Mouse (Mus musculus) forebrain, embryonic 16.5 days (tissue): ENCODE results near the gene Fgf2. TPM values are rescaled to one million over a fixed set of nuclear protein-coding genes. Genes with fewer than 3 reads are reported as not detected.
A peak's percentile ranks its signal among the peaks of the same experiment; 100 is the strongest.

ENCODE experiments used
- ATAC-seq: fragments of 200-750 bp; cut with Nextera tagmentation; 2 replicates; pipeline ENCODE4 v1.8.0; 2017; ENCODE audit warnings: mild to moderate bottlenecking, moderate library complexity
- H3K27ac ChIP-seq: fragments of 300-500 bp; sonication (generic); 2 replicates; pipeline ENCODE4 v1.5.1; 2014; ENCODE audit warnings: low read length, control low read depth
- H3K27me3 ChIP-seq: fragments of 300-500 bp; sonication (generic); replicated peaks from 2 replicates; pipeline ENCODE4 v1.6.1; 2014; ENCODE audit warnings: low read length; ENCODE audit not compliant: control insufficient read depth, insufficient read depth
- H3K36me3 ChIP-seq: fragments of 300-500 bp; sonication (generic); 2 replicates; pipeline ENCODE4 v1.6.1; 2014; ENCODE audit not compliant: control insufficient read depth, insufficient read depth
- H3K4me1 ChIP-seq: fragments of 300-500 bp; sonication (generic); replicated peaks from 2 replicates; pipeline ENCODE4 v1.6.1; 2014; ENCODE audit warnings: low read length; ENCODE audit not compliant: control insufficient read depth, insufficient read depth
- H3K4me2 ChIP-seq: fragments of 300-500 bp; sonication (generic); 2 replicates; pipeline ENCODE4 v1.6.1; 2014; ENCODE audit warnings: mild to moderate bottlenecking, low read length, control low read depth
- H3K4me3 ChIP-seq: fragments of 300-500 bp; sonication (generic); replicated peaks from 2 replicates; pipeline ENCODE4 v1.5.1; 2014; ENCODE audit warnings: mild to moderate bottlenecking, low read length, control low read depth
- H3K9ac ChIP-seq: fragments of 300-500 bp; sonication (generic); replicated peaks from 2 replicates; pipeline ENCODE4 v1.6.1; 2014; ENCODE audit warnings: low read depth, low read length, control low read depth
- H3K9me3 ChIP-seq: fragments of 300-500 bp; sonication (generic); 2 replicates; pipeline ENCODE4 v1.6.1; 2016; ENCODE audit warnings: low read length; ENCODE audit not compliant: control insufficient read depth
- WGBS: fragments of 180-500 bp; shearing (Covaris S2); extraction: QIAGEN DNeasy Blood & Tissue Kit; methylation state at CpG from one replicate; pipeline ENCODE4 v1.1.7; 2014; 5-methylcytosine and 5-hydroxymethylcytosine counted together
- polyA plus RNA-seq: library from polyadenylated mRNA; unstranded; fragments of >200 nt; fragmentation: Nextera tagmentation; extraction: Ambion mirVana; gene quantifications from 2 replicates; pipeline ENCODE4 v1.2.1, GENCODE M21; 2015

The Fgf2 gene
- polyA plus RNA-seq, 1 experiment from 2014 or later = 0.39 TPM

- H3K27ac ChIP-seq = peak within 1 kb of the TSS; percentile 93
Observed at GRCm38 (mm10) chr3:37419458-37419991, 71.4 kb downstream of the Fgf2 start, which contains the start of gene Spata5. Gene Spata5, plus strand, starts transcription at chr3:37419896.

GRCm38 (mm10) chr3:37420072-37420471, 71.9 kb downstream of the Fgf2 start, which contains the start of gene Nudt6:
Gene Nudt6, minus strand, starts transcription at chr3:37420211.
- peak within 1 kb of the TSS; percentile 93 for H3K27ac ChIP-seq
- under 1% methylated on average over 50 of the region's 50 CpGs for WGBS
- H3K27me3 ChIP-seq = no peaks in the 10 kb centered on the region
- no peaks in the 10 kb centered on the region for H3K9me3 ChIP-seq
- peak within 1 kb of the TSS; percentile 73 for H3K4me3 ChIP-seq
- ATAC-seq = peak; percentile 87
- no peaks in the 10 kb centered on the region for H3K36me3 ChIP-seq
- peaks cover 16% of the 10 kb centered on the region for H3K4me1 ChIP-seq
- peak within 1 kb of the TSS; percentile 87 for H3K4me2 ChIP-seq
- peak within 1 kb of the TSS; percentile 81 for H3K9ac ChIP-seq

More at GRCm38 (mm10) chr3:37419458-37419991, 71.4 kb downstream of the Fgf2 start, which contains the start of gene Spata5:
- no peaks in the 10 kb centered on the region for H3K9me3 ChIP-seq
- peak within 1 kb of the TSS; percentile 73 for H3K4me3 ChIP-seq
- no peaks in the 10 kb centered on the region for H3K27me3 ChIP-seq
- peaks cover 16% of the 10 kb centered on the region for H3K4me1 ChIP-seq
- H3K9ac ChIP-seq = peak within 1 kb of the TSS; percentile 81
- ATAC-seq = peak; percentile 94
- 1% methylated on average over 49 of the region's 50 CpGs for WGBS
- H3K36me3 ChIP-seq = no peaks in the 10 kb centered on the region
- peak within 1 kb of the TSS; percentile 87 for H3K4me2 ChIP-seq

- ATAC-seq = no peak
- peak overlapping the region; percentile 55; the same call in 1 of the 2 replicates for H3K27ac ChIP-seq
- no peaks in the 10 kb centered on the region for H3K27me3 ChIP-seq
- H3K9me3 ChIP-seq = no peaks in the 10 kb centered on the region
- H3K36me3 ChIP-seq = 0 out of 2 replicates have a peak, but pooled peaks cover 2% of the 10 kb centered on the region
- H3K4me3 ChIP-seq = peak overlapping the region; percentile 73
- peaks cover 16% of the 10 kb centered on the region for H3K4me1 ChIP-seq
- peak overlapping the region; percentile 78 for H3K4me2 ChIP-seq
- under 1% methylated on average over 24 of the region's 24 CpGs for WGBS
- H3K9ac ChIP-seq = peak overlapping the region; percentile 65
Observed at GRCm38 (mm10) chr3:37420641-37421040, 72.5 kb downstream of the Fgf2 start.

- no peaks in the 10 kb centered on the region for H3K27me3 ChIP-seq
- no peak for ATAC-seq
- 12% methylated on average over 3 of the region's 3 CpGs for WGBS
- H3K4me2 ChIP-seq = peak overlapping the region; percentile 78
- H3K27ac ChIP-seq = no peak overlapping the region
- H3K9ac ChIP-seq = peak overlapping the region; percentile 65
- no peaks in the 10 kb centered on the region for H3K9me3 ChIP-seq
- H3K4me1 ChIP-seq = peaks cover 16% of the 10 kb centered on the region
- peak overlapping the region; percentile 73 for H3K4me3 ChIP-seq
- peaks cover 3% of the 10 kb centered on the region for H3K36me3 ChIP-seq
Observed at GRCm38 (mm10) chr3:37421179-37421578, 73.0 kb downstream of the Fgf2 start.

- H3K4me1 ChIP-seq = peaks cover 6% of the 10 kb centered on the region
- H3K9me3 ChIP-seq = no peaks in the 10 kb centered on the region
- ATAC-seq = no peak
- no peaks in the 10 kb centered on the region for H3K27me3 ChIP-seq
- H3K4me2 ChIP-seq = no peak overlapping the region
- H3K36me3 ChIP-seq = peaks cover 9% of the 10 kb centered on the region
- H3K9ac ChIP-seq = no peak overlapping the region
- over 99% methylated on average over 3 of the region's 3 CpGs for whole genome bisulfite sequencing
- H3K4me3 ChIP-seq = no peak overlapping the region
- no peak overlapping the region for H3K27ac ChIP-seq
Observed at GRCm38 (mm10) chr3:37426069-37426468, 77.9 kb downstream of the Fgf2 start.

GRCm38 (mm10) chr3:37430359-37430758, 82.2 kb downstream of the Fgf2 start:
- no peaks in the 10 kb centered on the region for H3K9me3 ChIP-seq
- no peaks in the 10 kb centered on the region for H3K4me1 ChIP-seq
- H3K27me3 ChIP-seq = no peaks in the 10 kb centered on the region
- no peak overlapping the region for H3K9ac ChIP-seq
- ATAC-seq = no peak
- H3K36me3 ChIP-seq = peaks cover 20% of the 10 kb centered on the region
- no peak overlapping the region for H3K4me2 ChIP-seq
- no peak overlapping the region for H3K4me3 ChIP-seq
- no peak overlapping the region for H3K27ac ChIP-seq

GRCm38 (mm10) chr3:37439770-37440169, 91.6 kb downstream of the Fgf2 start:
- no peak for ATAC-seq
- Histone ChIP-seq H3K9ac (no peak overlapping the region), H3K4me3 (no peak overlapping the region), H3K27ac (no peak overlapping the region), H3K4me1 (no peaks in the 10 kb centered on the region), H3K36me3 (peaks cover 6% of the 10 kb centered on the region; the same call in 1 of the 2 replicates), H3K4me2 (no peak overlapping the region), H3K27me3 (no peaks in the 10 kb centered on the region), H3K9me3 (no peaks in the 10 kb centered on the region)
- WGBS = 94% methylated on average over 1 of the region's 1 CpGs

- WGBS = 89% methylated on average over 2 of the region's 2 CpGs
- H3K36me3 ChIP-seq = 0 out of 2 replicates have a peak, but pooled peaks cover 2% of the 10 kb centered on the region
- no peak overlapping the region for H3K27ac ChIP-seq
- no peaks in the 10 kb centered on the region for H3K27me3 ChIP-seq
- no peaks in the 10 kb centered on the region for H3K9me3 ChIP-seq
- no peaks in the 10 kb centered on the region for H3K4me1 ChIP-seq
- H3K9ac ChIP-seq = no peak overlapping the region
- no peak overlapping the region for H3K4me2 ChIP-seq
- H3K4me3 ChIP-seq = no peak overlapping the region
- ATAC-seq = no peak
Observed at GRCm38 (mm10) chr3:37443409-37443808, 95.3 kb downstream of the Fgf2 start.

- Histone ChIP-seq H3K27ac (no peak overlapping the region), H3K4me1 (no peaks in the 10 kb centered on the region), H3K4me3 (no peak overlapping the region), H3K4me2 (no peak overlapping the region), H3K27me3 (no peaks in the 10 kb centered on the region), H3K9me3 (no peaks in the 10 kb centered on the region), H3K36me3 (no peaks in the 10 kb centered on the region), H3K9ac (no peak overlapping the region)
- ATAC-seq = no peak
- 91% methylated on average over 1 of the region's 1 CpGs for WGBS
Observed at GRCm38 (mm10) chr3:37455992-37456391, 107.8 kb downstream of the Fgf2 start.
